Mouse (Mus musculus): ENCODE results near the gene A730009L09Rik. TPM values are rescaled to one million over a fixed set of nuclear protein-coding genes. Genes with fewer than 3 reads are reported as not detected.

Gene A730009L09Rik
- 0.23 TPM in 2 replicates for polyA plus RNA-seq (2012; rRNA removed)

DNA sequence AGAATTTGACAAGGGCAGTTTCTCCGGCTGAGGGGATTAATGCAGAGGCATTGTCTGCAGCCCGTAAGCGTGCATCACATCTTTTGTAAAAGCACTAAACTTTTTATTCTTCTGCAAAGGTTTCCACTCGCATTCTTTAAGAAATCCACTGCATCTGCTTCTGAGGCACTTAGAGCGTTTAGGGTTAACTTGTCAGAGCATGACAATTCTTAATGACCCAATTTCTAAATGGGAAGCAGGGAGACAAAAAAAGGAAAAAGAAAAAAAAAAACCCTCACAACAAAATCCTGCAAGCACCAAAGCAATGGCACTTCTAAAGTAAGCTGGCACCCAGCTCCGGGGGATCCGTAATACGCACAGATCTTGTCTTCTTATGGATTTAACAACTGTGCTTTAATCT lies at the start of gene A730009L09Rik:
A730009L09Rik (plus strand) TSS at position 301 of the 400 bp plus-strand sequence.
- TF ChIP-seq CTCF (IDR thresholded peaks at IDR 0.05; ENCODE audit: extremely low read depth, insufficient read depth, low read length) (no peak), POLR2A (IDR thresholded peaks at IDR 0.05; ENCODE audit: extremely low read depth, insufficient read depth, low read length) (no peak)
- Histone ChIP-seq H3K27ac (ENCODE audit: insufficient read depth, low read length) (no peak within 1 kb of the TSS), H3K4me1 (ENCODE audit: control insufficient read depth, insufficient read depth, low read length) (no peaks in the 10 kb centered on the region), H3K4me3 (ENCODE audit: insufficient read depth, low read length) (no peak within 1 kb of the TSS)

DNA sequence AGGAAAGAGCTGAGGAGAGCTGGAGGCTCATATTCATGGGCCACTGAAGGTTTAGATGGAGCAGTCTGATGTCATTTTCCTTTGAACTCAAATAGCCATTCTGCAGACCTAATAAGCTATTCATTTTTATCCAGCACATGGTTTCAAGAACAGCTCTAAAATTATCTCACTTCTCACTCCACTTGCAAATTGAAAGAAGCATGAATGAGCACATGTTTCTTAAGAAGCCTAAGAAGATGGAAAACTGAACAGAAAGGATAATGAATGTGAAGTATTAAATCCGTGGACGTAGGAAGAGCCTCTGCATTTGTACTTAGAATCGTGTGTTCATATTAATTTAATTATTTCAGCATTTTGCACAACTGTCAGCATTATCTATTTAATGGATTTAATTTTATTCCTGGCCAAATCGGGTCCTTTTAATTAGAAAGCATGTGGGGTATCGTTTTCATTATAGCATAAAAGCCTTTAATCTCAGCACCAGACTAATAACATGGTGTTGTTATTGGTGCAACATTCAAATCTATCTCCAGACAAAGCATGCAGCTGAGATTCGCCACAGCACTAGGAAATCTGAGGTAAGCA lies 49.2 kb upstream of the A730009L09Rik start:
- Histone ChIP-seq H3K4me3 (ENCODE audit: insufficient read depth, low read length) (no peak overlapping the region), H3K27ac (ENCODE audit: insufficient read depth, low read length) (no peak overlapping the region), H3K4me1 (ENCODE audit: control insufficient read depth, insufficient read depth, low read length) (no peaks in the 10 kb centered on the region)
- TF ChIP-seq POLR2A (IDR thresholded peaks at IDR 0.05; ENCODE audit: extremely low read depth, insufficient read depth, low read length) (no peak), CTCF (IDR thresholded peaks at IDR 0.05; ENCODE audit: extremely low read depth, insufficient read depth, low read length) (no peak)

DNA sequence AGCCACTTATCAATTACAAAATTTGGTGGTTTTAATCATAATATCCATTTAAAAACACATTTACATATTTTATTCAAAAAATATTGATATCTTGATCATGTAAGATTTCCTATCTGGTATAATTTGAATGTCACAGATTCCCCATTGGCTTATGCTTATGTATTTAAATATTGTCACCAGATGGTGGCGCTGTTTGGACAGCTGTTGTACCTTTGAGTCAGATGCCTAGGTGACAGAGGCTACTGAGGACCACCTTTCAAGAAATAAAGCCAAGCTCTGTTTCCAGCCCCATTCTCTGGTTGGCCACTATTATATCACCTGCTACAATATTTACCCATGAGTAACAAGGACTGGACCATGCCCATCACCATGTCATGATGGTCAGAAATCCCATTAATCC lies 46.0 kb upstream of the A730009L09Rik start:
- H3K4me3 ChIP-seq (ENCODE audit: insufficient read depth, low read length), result no peak overlapping the region
- no peak overlapping the region for H3K27ac ChIP-seq (ENCODE audit: insufficient read depth, low read length)
- no peaks in the 10 kb centered on the region for H3K4me1 ChIP-seq (ENCODE audit: control insufficient read depth, insufficient read depth, low read length)

DNA sequence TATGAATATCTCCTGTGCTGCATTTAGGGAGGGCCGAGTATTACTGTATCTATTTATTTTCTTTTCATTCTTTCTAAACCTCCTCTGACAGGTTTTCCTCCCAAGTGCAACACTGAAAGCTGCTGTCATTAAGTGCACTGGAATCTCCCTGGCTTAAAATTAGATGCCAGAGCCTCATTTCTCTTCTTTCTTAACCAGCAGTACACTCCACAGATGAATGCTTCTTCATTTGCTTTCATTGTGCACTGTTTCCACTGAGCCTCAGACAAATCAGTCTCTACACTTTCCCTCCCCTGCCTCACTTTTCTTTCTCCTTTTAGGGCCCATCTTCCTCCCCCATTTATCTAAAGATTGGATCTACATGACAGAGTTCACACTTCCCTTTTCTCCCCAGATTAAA lies 44.9 kb upstream of the A730009L09Rik start:
- Histone ChIP-seq H3K4me3 (ENCODE audit: insufficient read depth, low read length) (no peak overlapping the region), H3K4me1 (ENCODE audit: control insufficient read depth, insufficient read depth, low read length) (no peaks in the 10 kb centered on the region), H3K27ac (ENCODE audit: insufficient read depth, low read length) (no peak overlapping the region)
- no peak for TF ChIP-seq POLR2A (IDR thresholded peaks at IDR 0.05; ENCODE audit: extremely low read depth, insufficient read depth, low read length)
- TF ChIP-seq CTCF (IDR thresholded peaks at IDR 0.05; ENCODE audit: extremely low read depth, insufficient read depth, low read length), result no peak

More for the DNA sequence above, 46.0 kb upstream of the A730009L09Rik start:
- TF ChIP-seq POLR2A (IDR thresholded peaks at IDR 0.05; ENCODE audit: extremely low read depth, insufficient read depth, low read length) (no peak), CTCF (IDR thresholded peaks at IDR 0.05; ENCODE audit: extremely low read depth, insufficient read depth, low read length) (no peak)

DNA sequence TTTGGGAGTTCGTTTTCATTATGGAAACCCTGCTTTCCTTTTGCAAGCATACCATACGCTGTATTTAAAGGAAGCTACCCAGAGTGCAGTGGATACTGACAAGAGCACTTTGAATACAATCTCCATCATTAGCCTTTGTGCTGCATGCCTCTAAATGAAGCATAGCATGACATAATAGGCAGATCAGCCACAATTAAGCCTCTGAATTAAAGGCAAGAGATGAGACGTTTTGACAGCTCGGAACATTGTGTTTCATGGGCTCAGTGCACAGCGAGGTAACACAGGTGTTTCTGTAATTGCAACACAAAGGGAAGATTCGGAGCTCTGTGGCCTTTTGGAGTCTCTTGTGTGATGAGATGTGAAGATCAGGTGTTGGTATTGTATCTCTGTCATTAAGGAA lies 41.5 kb upstream of the A730009L09Rik start:
- no peak overlapping the region for H3K4me3 ChIP-seq (ENCODE audit: insufficient read depth, low read length)
- TF ChIP-seq CTCF (IDR thresholded peaks at IDR 0.05; ENCODE audit: extremely low read depth, insufficient read depth, low read length), result no peak
- no peak for TF ChIP-seq POLR2A (IDR thresholded peaks at IDR 0.05; ENCODE audit: extremely low read depth, insufficient read depth, low read length)
- no peaks in the 10 kb centered on the region; the same call in 1 of the 2 replicates for H3K4me1 ChIP-seq (ENCODE audit: control insufficient read depth, insufficient read depth, low read length)
- H3K27ac ChIP-seq (ENCODE audit: insufficient read depth, low read length), result no peak overlapping the region

DNA sequence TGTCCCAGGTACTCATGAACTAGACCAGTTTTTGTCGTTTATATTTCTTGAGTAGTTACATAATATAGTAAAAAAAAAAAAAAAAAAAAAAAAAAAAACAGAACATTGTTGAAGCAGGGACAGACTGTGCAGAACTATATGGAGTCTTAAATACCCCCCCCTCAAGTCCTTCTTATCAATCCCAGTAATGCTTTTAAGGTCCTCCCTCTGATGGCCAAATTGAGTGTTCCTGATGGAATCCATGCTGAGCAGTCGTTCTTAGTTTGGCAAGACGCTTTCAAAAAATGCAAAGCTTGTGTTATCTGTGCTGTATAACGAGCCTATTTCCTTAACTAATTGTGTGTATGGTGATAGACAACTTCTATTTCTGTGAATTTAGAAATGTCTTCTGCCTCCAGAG lies 40.2 kb upstream of the A730009L09Rik start:
- no peak for TF ChIP-seq CTCF (IDR thresholded peaks at IDR 0.05; ENCODE audit: extremely low read depth, insufficient read depth, low read length)
- TF ChIP-seq POLR2A (IDR thresholded peaks at IDR 0.05; ENCODE audit: extremely low read depth, insufficient read depth, low read length), result no peak
- no peaks in the 10 kb centered on the region; the same call in 1 of the 2 replicates for H3K4me1 ChIP-seq (ENCODE audit: control insufficient read depth, insufficient read depth, low read length)
- no peak overlapping the region for H3K4me3 ChIP-seq (ENCODE audit: insufficient read depth, low read length)
- H3K27ac ChIP-seq (ENCODE audit: insufficient read depth, low read length), result no peak overlapping the region

DNA sequence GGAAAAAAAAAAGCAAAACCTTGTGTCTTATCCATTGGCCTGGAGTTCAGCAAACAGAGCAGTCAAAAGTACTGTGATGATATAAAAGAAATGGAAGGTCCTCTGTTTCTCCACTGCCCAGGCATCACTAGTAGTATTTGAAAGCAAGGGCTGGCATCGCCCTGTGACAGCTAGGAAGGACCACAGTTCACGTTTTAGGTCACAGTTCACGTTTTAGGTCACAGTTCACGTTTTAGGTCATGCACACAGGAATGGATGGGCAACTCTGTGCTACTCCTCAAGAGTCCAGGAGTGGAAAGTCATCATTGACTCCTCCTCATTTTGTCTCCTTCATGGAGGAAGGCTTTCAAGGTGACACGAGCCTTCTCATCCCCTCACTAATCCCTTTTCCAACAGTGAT lies 38.0 kb upstream of the A730009L09Rik start:
- Histone ChIP-seq H3K27ac (ENCODE audit: insufficient read depth, low read length) (no peak overlapping the region), H3K4me3 (ENCODE audit: insufficient read depth, low read length) (no peak overlapping the region), H3K4me1 (ENCODE audit: control insufficient read depth, insufficient read depth, low read length) (no peaks in the 10 kb centered on the region; the same call in 1 of the 2 replicates)
- TF ChIP-seq POLR2A (IDR thresholded peaks at IDR 0.05; ENCODE audit: extremely low read depth, insufficient read depth, low read length) (no peak), CTCF (IDR thresholded peaks at IDR 0.05; ENCODE audit: extremely low read depth, insufficient read depth, low read length) (no peak)

DNA sequence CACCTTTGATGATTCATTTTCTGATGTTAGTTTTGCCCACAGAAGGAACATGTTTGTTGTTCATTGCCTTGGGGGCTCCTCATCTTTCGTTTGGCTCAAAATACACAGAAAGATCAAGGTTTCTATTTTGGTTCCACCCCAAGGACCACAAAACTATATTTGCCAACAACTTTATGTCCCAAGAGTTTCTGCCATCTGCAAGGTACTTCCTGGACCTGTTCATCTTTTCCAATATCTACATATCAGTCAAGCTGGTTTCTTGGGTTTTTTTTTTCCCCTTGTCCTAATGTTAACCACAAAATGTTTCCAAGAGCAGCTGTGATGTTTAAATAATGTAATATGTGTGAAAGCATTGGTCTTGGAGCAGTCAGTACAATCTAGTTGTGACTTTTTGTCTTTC lies 37.4 kb upstream of the A730009L09Rik start:
- Histone ChIP-seq H3K4me1 (ENCODE audit: control insufficient read depth, insufficient read depth, low read length) (no peaks in the 10 kb centered on the region; the same call in 1 of the 2 replicates), H3K4me3 (ENCODE audit: insufficient read depth, low read length) (no peak overlapping the region), H3K27ac (ENCODE audit: insufficient read depth, low read length) (no peak overlapping the region)
- no peak for TF ChIP-seq CTCF (IDR thresholded peaks at IDR 0.05; ENCODE audit: extremely low read depth, insufficient read depth, low read length)
- TF ChIP-seq POLR2A (IDR thresholded peaks at IDR 0.05; ENCODE audit: extremely low read depth, insufficient read depth, low read length), result no peak

DNA sequence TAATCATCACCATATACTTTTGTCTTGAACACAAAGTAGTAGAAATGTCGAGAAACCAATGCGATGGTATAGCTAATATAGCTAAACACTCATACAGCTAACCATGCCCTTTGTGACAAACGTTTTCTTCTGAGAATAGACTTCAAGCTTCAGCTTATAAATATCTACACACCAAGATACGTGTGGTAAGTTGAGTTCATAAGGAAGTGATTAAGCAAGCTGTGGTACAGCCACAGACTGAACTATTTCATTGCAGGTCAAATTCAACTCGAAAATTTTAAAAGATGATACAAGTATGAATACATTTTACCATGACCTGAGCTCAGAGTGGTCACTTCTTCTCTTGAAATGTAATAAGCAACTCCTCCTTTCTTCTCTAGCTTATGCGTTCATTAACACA lies 37.0 kb upstream of the A730009L09Rik start:
- H3K4me1 ChIP-seq (ENCODE audit: control insufficient read depth, insufficient read depth, low read length), result no peaks in the 10 kb centered on the region; the same call in 1 of the 2 replicates
- H3K4me3 ChIP-seq (ENCODE audit: insufficient read depth, low read length), result no peak overlapping the region
- no peak for TF ChIP-seq POLR2A (IDR thresholded peaks at IDR 0.05; ENCODE audit: extremely low read depth, insufficient read depth, low read length)
- H3K27ac ChIP-seq (ENCODE audit: insufficient read depth, low read length), result no peak overlapping the region

DNA sequence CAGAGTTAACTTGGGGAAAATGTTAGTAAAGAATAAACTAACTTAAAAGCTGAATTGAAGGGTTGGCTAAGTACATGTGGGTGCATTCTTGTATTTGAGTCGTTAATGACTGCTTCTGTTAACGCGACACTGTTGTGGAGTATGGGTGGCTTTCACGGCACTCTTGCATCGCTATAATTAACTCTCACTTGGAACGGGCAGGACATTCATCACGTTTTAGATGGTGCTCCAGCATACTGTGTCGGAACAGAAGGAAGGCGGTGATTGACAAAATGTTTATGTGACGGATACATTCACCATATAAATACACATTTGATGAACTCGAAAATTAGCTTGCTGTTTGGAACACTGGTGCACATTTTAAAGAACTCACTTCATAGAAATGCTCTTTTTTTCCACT lies 29.0 kb upstream of the A730009L09Rik start:
- Histone ChIP-seq H3K27ac (ENCODE audit: insufficient read depth, low read length) (no peak overlapping the region), H3K4me3 (ENCODE audit: insufficient read depth, low read length) (no peak overlapping the region), H3K4me1 (ENCODE audit: control insufficient read depth, insufficient read depth, low read length) (no peaks in the 10 kb centered on the region)
- TF ChIP-seq POLR2A (IDR thresholded peaks at IDR 0.05; ENCODE audit: extremely low read depth, insufficient read depth, low read length), result no peak
- no peak for TF ChIP-seq CTCF (IDR thresholded peaks at IDR 0.05; ENCODE audit: extremely low read depth, insufficient read depth, low read length)

Measured in cortical plate, adult 2 months (tissue).